Mouse (Mus musculus) MEL-GATA-1-ER (cell line): Measurements from ENCODE around the gene Tmem106a.
"Not testable (repeated sequence)": the region's sequence is repeated elsewhere in the genome, so short reads cannot be mapped to it uniquely, and the experiment has no call there.

ENCODE experiments used
- DNase-seq: peaks from one replicate; pipeline ENCODE4 v3.0.0-alpha.2; 2012; ENCODE audit warnings: low read depth; ENCODE audit errors: extremely low read depth

Gene Tmem106a

GRCm38 (mm10) chr11:101582054-101583035 is at the start of gene Tmem106a:
TSS of gene Tmem106a (plus strand) at chr11:101582242.
- DNase-seq, result peak; percentile 56

DNA sequence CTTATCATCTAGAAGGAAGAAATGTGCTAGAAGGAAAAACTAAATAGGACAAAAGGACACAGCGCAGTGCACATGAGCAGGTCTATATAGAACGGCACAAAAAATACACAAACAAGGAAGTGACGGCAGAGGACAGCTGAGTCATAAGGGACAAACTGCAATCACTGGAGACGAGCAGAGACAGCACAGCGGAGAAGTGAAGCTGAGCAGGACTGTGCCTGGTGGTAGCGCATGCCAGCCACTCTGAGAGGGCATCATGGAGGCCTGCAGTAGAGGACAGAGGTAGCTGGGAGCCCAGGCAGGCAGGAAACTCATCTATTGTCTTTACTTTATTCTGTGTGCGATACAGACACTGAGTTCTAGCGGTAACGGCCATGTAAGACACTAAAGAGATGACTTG is 38.5 kb upstream of the Tmem106a start:
- DNase-seq, result no peak

- DNase-seq, result no peak
These were observed 37.9 kb upstream of the Tmem106a start for GRCm38 (mm10) chr11:101544132-101544531.

DNA sequence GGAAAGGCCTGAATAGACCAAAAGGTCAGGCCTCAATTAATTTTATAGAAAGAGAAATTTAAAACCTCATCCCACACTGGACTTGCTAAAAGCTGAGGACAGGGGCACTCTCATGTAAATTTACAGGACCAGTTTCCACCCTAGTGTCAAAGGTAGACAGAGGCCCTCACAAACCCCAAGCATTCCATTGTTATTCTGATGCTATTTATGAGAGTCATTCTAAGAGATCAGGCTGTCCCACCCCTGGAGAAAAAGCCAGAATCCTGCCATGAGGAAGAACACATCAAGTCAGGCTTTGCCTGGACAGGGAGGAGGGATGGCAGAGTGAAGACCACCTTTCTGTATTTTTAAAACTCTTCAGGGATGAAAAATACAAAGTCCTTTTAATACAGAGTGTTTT is 33.5 kb upstream of the Tmem106a start:
- DNase-seq, result no peak

GRCm38 (mm10) chr11:101551751-101552475 is 30.1 kb upstream of the Tmem106a start, which contains the start of the genes Brca1 and Nbr1:
TSS of gene Brca1 (minus strand) at chr11:101551955.
TSS of gene Nbr1 (plus strand) at chr11:101552149.
- DNase-seq, result peak; percentile 98

- peak; percentile 99 for DNase-seq
These were observed 29.4 kb upstream of the Tmem106a start for GRCm38 (mm10) chr11:101552476-101553300.

- DNase-seq, result peak; percentile 58
These were observed 28.6 kb upstream of the Tmem106a start for GRCm38 (mm10) chr11:101553354-101553930.

GRCm38 (mm10) chr11:101556541-101556940 is 25.5 kb upstream of the Tmem106a start:
- no peak for DNase-seq

- no peak for DNase-seq
These were observed 25.1 kb upstream of the Tmem106a start for GRCm38 (mm10) chr11:101556954-101557353.

DNA sequence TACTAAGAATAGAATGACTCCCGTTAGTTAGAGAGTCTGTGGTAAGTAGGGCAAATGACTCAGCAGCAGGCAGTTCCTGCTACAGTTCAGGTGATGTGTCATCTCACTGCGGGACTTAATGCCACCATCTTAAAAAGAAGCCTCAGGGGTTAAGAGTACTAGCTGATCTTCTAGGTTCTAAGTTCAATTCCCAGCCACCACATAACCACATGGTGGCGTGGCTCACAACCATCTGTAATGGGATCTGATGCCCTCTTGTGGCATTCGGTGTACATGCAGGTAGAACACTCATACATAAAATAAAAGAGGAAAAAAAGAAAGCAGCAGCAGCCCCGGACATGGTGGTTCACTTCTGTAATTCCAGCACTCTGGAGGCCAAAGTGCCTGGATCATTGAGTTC is 19.7 kb upstream of the Tmem106a start:
- peak; percentile 73 for DNase-seq

DNA sequence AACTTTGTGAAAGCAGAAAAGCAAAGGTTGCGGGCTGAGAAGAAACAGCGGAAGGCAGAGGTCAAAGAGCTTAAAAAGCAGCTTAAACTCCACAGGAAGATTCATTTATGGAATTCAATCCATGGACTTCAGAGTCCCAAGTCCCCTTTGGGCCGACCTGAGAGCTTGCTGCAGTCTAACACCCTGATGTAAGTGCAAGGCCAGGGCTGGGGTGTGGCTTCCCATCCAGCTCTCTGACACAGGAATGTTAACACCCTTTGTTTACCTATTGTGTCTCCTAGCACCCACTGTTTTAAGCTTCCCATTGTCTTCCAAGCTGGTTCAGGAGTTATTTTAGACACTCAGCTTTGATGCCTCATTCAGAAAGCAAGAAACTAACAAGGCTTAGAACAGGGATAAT is 13.6 kb upstream of the Tmem106a start:
- no peak for DNase-seq

GRCm38 (mm10) chr11:101576116-101576515 is 5.9 kb upstream of the Tmem106a start:
- no peak for DNase-seq

GRCm38 (mm10) chr11:101581081-101581764 is 819 bp upstream of the Tmem106a start:
- DNase-seq, result no peak

DNA sequence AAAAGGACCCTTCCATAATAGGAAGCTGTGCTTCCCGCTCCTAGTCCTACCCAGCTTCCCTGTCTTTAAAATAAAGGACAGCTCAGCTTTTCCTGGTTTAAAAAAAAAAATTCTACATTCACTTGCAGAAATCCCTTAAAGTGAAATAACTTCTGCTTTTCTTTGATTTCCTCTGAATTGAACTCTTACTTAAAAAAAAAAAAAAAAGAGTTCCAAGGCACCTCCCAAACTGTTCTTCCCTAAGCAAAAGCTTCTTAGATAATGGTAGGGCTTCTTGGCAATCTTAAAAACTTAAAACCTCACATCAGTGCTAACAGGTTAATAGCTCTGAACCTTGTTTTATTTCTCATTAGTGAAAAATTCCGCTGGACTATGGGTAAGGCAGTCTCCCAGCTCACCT is 1.2 kb downstream of the Tmem106a start:
- DNase-seq, result no peak

GRCm38 (mm10) chr11:101585031-101585430 is 3.0 kb downstream of the Tmem106a start:
- not testable (repeated sequence) for DNase-seq

GRCm38 (mm10) chr11:101585805-101586204 is 3.8 kb downstream of the Tmem106a start:
- no peak for DNase-seq

DNA sequence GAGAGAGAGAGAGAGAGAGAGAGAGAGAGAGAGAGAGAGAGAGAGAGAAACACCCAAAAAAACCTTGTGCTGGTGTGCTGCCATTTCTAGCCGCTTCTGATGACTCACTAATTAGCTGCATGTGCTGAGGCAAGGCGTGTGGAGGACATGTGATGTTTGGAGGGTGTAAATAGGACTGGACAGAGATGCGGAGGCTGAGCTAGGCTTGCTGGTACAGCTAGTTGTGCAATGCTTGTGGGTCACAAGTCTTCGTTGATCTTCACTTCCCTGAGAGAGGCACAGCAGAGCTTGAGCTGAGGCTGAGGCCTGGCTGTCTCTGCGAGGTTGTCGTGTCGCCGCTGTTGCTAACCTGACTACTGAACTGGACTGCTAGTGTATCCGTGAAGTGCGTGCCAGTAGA is 5.6 kb downstream of the Tmem106a start:
- DNase-seq, result no peak

GRCm38 (mm10) chr11:101588868-101589267 is 6.8 kb downstream of the Tmem106a start:
- no peak for DNase-seq

DNA sequence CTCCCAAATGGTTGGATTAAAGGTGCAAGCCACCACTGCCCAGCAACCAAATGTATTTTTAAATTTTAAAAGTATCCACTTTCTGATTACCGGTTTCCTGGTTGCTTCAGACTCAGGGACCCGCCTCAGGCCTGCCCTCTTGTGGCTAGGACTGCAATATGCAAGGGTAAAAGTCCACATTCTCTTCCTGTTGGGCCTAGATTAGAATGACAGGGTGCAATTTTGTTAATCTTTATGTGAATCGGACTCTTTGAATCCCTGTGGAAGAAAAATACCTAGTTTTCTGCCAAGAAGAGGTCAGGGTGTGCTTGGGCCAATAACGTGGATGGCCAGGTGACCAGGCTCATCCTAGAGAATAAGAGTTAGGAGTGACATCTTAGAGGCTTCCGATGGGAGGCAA is 7.4 kb downstream of the Tmem106a start:
- DNase-seq, result peak; percentile 49

DNA sequence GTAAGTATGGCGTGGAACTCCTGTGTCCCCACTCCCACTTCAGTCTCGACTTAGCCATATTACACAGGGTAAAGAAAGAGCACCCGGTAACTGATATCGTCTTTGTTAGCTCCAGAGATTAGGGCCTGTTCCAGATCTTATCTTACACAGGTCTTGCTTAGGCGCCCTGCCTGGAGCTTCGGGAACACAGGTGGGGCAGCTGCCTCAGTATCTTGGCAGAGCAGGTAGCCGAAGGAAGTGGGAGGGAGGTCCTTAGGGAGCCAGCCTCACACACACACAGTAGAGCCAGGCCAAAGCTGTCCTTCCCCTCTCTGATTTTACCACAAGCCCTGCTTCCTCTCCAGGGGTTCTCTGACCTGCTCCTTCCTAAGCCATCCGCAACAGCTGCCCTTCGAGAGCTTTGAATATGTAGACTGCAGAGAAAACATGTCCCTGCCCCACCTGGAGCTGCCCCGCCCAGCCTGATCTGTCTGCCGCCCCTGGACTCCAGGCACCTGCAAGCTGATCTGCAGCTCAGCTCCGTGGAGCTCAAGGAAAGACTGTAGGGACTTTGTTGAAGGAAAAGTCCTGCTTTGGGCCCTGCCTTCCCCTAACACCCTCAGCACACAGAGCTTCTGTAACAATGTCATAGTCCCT is 8.1 kb downstream of the Tmem106a start:
- DNase-seq, result no peak
